Mouse (Mus musculus): ENCODE results near the gene Tnrc18. TPM values are rescaled to one million over a fixed set of nuclear protein-coding genes. Genes with fewer than 3 reads are reported as not detected.

The Tnrc18 gene
- polyA plus RNA-seq, 1 experiment, result 29.3 TPM

DNA sequence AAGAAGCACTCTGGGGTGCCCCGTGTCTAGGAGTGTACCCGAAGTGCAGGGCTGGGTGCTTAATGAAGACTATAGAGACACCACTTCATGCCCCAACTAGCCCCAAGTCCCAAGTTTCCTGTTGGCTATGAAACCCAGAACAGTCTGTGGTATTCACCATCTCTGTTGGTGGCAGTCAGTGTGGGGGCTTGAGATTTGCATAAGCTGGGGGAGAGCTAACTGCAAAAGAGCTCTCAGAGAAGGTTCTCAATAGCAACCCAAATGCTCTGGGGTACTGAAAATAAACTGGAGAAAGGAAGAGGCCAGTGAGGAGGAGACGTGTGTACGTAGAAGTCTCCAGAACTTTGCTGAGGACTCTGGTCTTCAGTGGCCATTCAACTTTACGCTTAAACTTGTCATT lies 134.9 kb downstream of the Tnrc18 start:
- DNase-seq, result no peak
- Histone ChIP-seq H3K4me3 (replicated peaks; ENCODE audit: insufficient read depth, low read depth, low read length) (no peak overlapping the region), H3K27me3 (ENCODE audit: control insufficient read depth, insufficient read depth, low read length) (no peaks in the 10 kb centered on the region), H3K4me1 (ENCODE audit: control insufficient read depth, insufficient read depth, low read length) (peaks cover 12% of the 10 kb centered on the region; the same call in 1 of the 2 replicates), H3K27ac (ENCODE audit: insufficient read depth, low read length) (no peak overlapping the region)
- TF ChIP-seq CTCF (IDR thresholded peaks at IDR 0.05; ENCODE audit: borderline replicate concordance, insufficient read depth, low read depth, low read length), result no peak
- no peak for TF ChIP-seq POLR2A (IDR thresholded peaks at IDR 0.05; ENCODE audit: borderline replicate concordance, insufficient read depth, low read length)
- 90% methylated on average over 5 of the region's 5 CpGs for WGBS

DNA sequence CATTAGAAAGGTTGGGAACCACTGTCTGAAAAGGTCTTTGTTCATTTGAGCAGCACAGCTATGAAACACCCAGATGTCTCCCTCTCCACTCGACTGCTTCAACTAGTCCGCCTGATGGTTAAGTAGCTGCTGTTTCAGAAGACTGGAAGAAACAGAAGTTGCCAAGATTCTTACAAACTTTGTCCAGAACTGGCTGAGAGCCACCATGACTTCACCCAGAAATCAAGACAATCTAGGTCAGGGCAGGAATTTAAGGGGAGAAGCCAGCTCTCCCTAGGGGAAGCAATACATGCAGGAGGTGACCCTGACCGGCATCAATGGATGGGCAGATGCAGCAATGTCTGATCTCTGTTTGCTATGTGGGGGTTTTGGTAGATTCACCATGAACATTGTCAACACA lies 135.6 kb downstream of the Tnrc18 start:
- WGBS, result 56% methylated on average over 3 of the region's 3 CpGs
- no peak for TF ChIP-seq POLR2A (IDR thresholded peaks at IDR 0.05; ENCODE audit: borderline replicate concordance, insufficient read depth, low read length)
- no peak for TF ChIP-seq CTCF (IDR thresholded peaks at IDR 0.05; ENCODE audit: borderline replicate concordance, insufficient read depth, low read depth, low read length)
- H3K4me3 ChIP-seq (replicated peaks; ENCODE audit: insufficient read depth, low read depth, low read length), result no peak overlapping the region
- no peak for DNase-seq
- peaks cover 14% of the 10 kb centered on the region; the same call in 1 of the 2 replicates for H3K4me1 ChIP-seq (ENCODE audit: control insufficient read depth, insufficient read depth, low read length)
- no peaks in the 10 kb centered on the region for H3K27me3 ChIP-seq (ENCODE audit: control insufficient read depth, insufficient read depth, low read length)
- H3K27ac ChIP-seq (ENCODE audit: insufficient read depth, low read length), result no peak overlapping the region

DNA sequence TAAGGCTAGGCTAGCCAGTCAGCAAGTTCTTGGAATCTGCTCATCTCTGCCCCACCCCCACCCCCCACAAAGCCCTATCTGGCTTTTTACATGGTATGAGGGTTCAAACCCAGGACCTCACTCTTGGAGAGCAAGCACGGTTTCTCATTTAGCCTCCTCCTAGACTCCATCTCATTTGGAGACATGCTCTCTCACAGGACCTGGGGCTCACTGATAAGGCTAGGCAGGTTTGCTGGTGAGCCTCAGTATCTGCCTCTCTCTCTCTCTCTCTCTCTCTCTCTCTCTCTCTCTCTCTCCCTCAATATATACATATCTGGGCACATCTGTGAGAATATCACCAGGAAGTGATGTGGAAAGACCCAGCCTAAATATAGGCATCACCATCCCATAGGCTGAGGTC lies 138.4 kb downstream of the Tnrc18 start:
- no peak for DNase-seq
- TF ChIP-seq CTCF (IDR thresholded peaks at IDR 0.05; ENCODE audit: borderline replicate concordance, insufficient read depth, low read depth, low read length) (no peak), POLR2A (IDR thresholded peaks at IDR 0.05; ENCODE audit: borderline replicate concordance, insufficient read depth, low read length) (no peak)
- peaks cover 14% of the 10 kb centered on the region; the same call in 1 of the 2 replicates for H3K4me1 ChIP-seq (ENCODE audit: control insufficient read depth, insufficient read depth, low read length)
- H3K4me3 ChIP-seq (replicated peaks; ENCODE audit: insufficient read depth, low read depth, low read length), result no peak overlapping the region
- 93% methylated on average over 1 of the region's 1 CpGs for WGBS
- H3K27me3 ChIP-seq (ENCODE audit: control insufficient read depth, insufficient read depth, low read length), result no peaks in the 10 kb centered on the region
- H3K27ac ChIP-seq (ENCODE audit: insufficient read depth, low read length), result no peak overlapping the region

DNA sequence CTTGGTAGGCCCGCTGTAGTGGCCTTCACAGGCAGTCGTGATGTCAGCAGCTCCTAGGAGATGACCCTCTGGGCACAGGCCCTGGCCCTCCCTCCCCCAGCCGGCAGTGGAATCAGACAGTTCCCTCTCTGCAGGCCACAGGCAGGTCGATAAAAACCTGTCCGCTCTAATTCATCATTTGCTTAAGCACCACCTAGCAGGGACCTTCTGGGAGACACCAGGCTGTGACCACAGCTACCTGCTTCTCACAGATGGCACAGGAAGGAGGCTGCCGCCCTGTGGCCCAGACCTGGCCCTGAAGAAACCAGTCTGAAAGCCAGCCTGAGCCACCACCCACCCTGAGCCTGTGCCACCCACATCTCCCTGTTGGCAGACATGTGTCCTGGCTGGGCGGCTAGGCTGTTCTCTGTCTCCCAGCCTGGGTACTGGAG lies 139.3 kb downstream of the Tnrc18 start:
- H3K4me3 ChIP-seq (replicated peaks; ENCODE audit: insufficient read depth, low read depth, low read length), result no peak overlapping the region
- DNase-seq, result peak; percentile 75 to 87
- peaks cover 14% of the 10 kb centered on the region; the same call in 1 of the 2 replicates for H3K4me1 ChIP-seq (ENCODE audit: control insufficient read depth, insufficient read depth, low read length)
- 5% methylated on average over 7 of the region's 7 CpGs for WGBS
- H3K27me3 ChIP-seq (ENCODE audit: control insufficient read depth, insufficient read depth, low read length), result no peaks in the 10 kb centered on the region
- peak overlapping the region; percentile 76 for H3K27ac ChIP-seq (ENCODE audit: insufficient read depth, low read length)
- TF ChIP-seq POLR2A (IDR thresholded peaks at IDR 0.05; ENCODE audit: borderline replicate concordance, insufficient read depth, low read length) (0 out of 2 replicates have a peak, but pooled peaks have one; percentile 15), CTCF (IDR thresholded peaks at IDR 0.05; ENCODE audit: borderline replicate concordance, insufficient read depth, low read depth, low read length) (peak; percentile 51; the same call in 1 of the 2 replicates)

Other genes starting within 250 kb of the Tnrc18 start
- gene Mmd2, start 208.9 kb downstream of the Tnrc18 start, polyA plus RNA-seq (2012; rRNA removed), result 61.1 and 65.6 TPM in 2 replicates
- 68.2 and 73.3 TPM in 2 replicates for gene Wipi2, start 190.0 kb downstream of the Tnrc18 start, polyA plus RNA-seq (2012; rRNA removed)
- 62.3 and 80.7 TPM in 2 replicates for gene Slc29a4, start 125.2 kb downstream of the Tnrc18 start, polyA plus RNA-seq (2012; rRNA removed)
- gene Fbxl18, start 77.8 kb upstream of the Tnrc18 start, polyA plus RNA-seq (2012; rRNA removed), result 22.3 TPM in 2 replicates
- gene Actb, start 89.1 kb upstream of the Tnrc18 start, polyA plus RNA-seq (2012; rRNA removed), result 2,136 and 2,149 TPM in 2 replicates
- gene Fscn1, start 142.7 kb upstream of the Tnrc18 start, polyA plus RNA-seq (2012; rRNA removed), result 110 and 115 TPM in 2 replicates